Mouse (Mus musculus) urinary bladder, postnatal 14 days (tissue): ENCODE measurements around the gene Gnaq.
"Not testable (repeated sequence)": the region's sequence is repeated elsewhere in the genome, so short reads cannot be mapped to it uniquely, and the experiment has no call there.

Experiments
- DNase-seq: peaks from one replicate; pipeline ENCODE4 v3.0.0; 2021; ENCODE audit warnings: low spot score

Gene Gnaq

DNA sequence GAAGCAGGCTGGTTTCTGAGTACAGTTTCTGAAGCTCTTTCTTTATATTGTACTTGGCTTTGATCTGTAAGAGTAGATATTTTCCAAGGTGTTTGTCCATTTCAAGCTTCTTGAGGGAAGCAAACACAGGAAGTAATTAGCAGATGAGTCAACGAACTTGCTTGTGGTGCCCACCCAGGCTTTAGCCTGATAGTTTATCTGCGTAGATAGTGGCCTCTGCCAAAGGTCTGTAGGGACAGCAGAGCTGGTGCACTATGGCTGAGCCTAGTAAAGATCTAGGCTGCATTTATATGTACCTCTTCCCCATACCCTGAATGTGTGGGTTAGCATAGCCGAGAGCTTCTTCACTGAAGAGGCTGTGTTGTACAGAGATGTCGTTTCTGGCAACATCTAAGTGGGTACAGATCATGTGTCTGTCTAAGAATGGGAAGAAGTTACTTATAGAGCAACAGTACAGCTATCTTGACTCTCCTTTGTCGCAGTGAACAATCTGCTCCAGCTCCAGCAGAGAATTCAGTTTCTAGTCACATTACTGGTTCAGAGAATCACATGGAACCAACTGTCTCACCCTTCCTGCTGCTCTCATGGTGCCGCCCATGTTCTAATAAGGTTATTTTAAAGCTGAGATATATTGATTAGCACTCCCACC lies 127.3 kb downstream of the Gnaq start:
- DNase-seq, result no peak

- DNase-seq, result no peak
Observed at GRCm38 (mm10) chr19:16260435-16260832, 127.8 kb downstream of the Gnaq start.

DNA sequence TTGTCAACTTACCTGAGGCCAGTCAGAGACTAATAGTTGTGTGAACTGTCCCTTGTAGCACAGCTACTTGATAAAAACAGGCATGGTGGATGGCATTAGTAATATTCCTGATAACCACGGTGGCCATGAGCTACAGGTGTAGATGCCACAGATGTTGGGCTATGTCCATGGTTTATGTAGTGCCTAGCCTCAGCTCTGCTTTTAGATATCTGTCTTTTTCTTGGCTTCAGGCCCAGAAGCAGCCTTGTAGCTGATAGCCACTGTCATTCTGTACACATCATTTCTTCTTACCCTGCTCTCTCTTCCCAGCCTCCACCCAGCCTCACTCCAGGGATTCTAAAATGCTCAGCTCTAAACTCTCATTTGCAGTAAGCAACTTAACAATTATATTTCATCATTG lies 128.3 kb downstream of the Gnaq start:
- DNase-seq, result no peak

DNA sequence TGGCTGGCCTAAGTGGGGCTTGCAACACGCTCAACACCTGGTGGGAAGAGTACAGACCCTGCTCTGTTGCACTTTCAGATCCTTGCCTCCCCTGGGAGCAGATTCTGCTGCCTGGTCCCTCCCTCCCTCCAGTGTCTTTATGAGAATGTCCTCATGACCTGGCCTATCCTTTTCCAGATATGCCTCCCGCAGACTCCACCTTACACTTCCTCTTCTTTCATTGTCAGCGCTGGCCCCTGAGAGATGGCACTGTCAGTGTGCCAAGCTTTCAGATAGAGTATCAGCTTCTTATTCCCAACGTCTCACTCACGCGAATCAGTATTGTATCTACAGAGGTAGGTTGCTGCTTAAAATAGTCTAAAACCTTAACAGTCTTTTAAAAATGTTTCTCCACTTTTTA lies 129.0 kb downstream of the Gnaq start:
- DNase-seq, result no peak

DNA sequence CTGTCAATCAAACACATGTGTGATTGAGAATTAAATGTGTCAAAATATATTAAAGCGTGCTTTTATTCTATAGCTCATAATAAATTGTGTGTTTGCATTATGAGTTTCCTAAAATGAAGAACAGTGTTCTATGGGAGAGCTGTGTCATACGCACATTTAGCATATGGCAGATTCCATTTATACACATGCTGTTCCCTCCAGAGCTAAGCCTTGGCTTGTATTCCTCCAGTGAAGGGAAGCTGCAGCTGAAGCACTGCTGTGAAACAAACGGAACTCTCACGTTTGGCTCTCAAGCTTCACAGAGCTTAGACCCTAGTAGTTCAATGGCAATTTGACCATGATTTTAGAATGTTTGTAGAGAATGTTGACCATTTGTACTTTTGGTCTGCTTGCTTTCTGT lies 129.7 kb downstream of the Gnaq start:
- DNase-seq, result no peak

DNA sequence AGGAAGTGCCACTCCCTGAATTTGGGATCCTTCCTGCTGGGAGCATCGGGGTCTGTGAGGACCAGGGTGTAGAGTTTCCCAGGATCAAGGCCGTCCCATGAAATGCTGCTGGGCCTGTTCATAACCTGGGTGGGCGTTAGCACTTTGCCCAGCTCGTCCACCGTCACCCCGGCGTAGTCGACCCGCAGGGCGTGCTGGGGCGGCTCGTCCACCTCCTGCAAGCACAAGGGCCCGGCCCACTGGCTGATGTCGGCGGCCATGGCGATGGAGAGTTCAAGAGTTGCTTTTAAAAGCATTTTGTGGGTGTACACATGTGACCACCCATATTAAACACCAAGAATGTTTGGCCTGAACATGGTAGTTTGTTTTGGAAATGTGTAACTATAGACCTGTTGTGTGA lies 134.7 kb downstream of the Gnaq start:
- DNase-seq, result not testable (repeated sequence)

DNA sequence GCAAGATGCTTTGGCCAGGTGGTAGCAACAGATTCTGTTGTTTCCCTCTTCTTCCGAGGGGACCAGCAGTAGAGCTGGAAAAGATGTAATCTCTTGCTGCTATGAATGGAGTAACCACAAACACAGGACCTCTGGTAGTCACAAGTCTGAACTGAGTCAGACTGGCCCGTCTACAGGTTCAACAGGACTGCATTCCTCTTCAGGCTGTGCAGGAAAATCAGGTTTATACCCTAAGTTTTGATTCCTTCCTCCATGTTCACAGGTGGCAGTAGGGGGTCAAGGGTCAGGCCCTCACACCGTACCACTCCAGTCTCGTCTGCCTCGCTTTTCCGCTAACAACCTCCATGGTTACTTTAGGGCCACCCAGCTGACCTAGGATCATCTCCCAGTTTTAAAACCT lies 137.6 kb downstream of the Gnaq start:
- DNase-seq, result peak; percentile 76

- no peak for DNase-seq
Observed at GRCm38 (mm10) chr19:16271002-16271401, 138.4 kb downstream of the Gnaq start.

DNA sequence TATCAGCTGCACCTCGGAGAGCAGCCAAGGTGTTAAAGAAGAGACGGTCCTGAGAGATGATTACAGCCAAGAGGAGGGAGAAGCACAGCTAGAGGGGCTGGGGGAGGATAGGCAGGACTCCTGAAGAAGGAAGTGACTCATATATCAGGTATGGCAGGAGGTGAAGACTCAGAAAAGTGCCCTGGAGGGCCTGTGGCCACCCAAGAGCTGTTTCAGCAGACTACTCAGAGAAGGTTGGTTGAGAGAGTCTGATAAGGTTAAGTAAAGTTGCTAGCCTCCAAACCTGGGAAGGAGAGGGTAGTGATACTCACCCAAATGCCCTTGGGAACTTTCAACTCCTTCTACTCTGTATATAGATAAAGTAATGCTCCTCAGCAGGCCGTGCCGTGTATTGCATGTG lies 140.4 kb downstream of the Gnaq start:
- no peak for DNase-seq

- no peak for DNase-seq
Observed at GRCm38 (mm10) chr19:16280231-16280630, 147.6 kb downstream of the Gnaq start.

- no peak for DNase-seq
Observed at GRCm38 (mm10) chr19:16285051-16286028, 152.7 kb downstream of the Gnaq start.

GRCm38 (mm10) chr19:16286451-16287175 lies 154.0 kb downstream of the Gnaq start:
- no peak for DNase-seq

DNA sequence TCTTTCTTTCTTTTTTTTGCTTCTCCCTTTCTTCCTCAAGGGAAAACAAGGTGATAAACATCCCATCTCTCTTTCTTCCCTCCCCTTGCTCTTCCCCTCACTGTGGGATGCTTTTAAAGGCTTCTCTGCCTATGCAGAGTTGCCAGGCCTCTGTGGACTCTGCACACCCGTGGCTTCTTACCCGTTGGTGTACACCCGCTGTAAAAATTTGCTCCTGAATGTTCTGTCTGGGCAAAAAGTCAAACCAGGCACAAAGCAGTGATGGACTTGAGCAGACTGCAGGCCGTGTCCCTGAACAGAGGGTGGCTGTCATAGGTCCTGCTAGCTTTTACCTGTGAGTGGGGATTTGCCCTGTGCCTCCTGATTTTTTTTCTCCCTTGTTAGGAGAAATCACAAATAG lies 154.7 kb downstream of the Gnaq start:
- no peak for DNase-seq

DNA sequence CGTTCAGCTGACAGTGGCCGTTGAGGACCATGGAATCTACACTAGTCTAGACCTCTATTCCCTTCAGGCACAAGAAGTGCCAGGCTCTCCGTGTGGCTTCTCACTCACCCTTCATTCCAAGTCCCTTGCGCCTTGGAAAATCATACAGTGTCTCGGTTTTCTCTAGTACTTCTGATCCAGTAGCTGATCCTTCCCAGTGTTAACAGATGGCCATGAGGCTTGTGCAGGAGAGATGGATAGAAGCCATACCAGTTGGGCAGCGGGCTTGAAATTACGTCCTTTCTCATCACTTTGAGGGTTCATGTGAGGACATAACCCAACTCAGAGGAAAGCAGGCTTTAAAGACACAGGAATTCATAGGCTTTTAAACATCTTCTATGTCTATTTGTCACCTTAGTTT lies 155.3 kb downstream of the Gnaq start:
- DNase-seq, result no peak

- DNase-seq, result no peak
Observed at GRCm38 (mm10) chr19:16291088-16291487, 158.5 kb downstream of the Gnaq start.

GRCm38 (mm10) chr19:16292056-16292608 lies 159.5 kb downstream of the Gnaq start:
- DNase-seq, result no peak

GRCm38 (mm10) chr19:16292978-16293377 lies 160.3 kb downstream of the Gnaq start:
- DNase-seq, result no peak

DNA sequence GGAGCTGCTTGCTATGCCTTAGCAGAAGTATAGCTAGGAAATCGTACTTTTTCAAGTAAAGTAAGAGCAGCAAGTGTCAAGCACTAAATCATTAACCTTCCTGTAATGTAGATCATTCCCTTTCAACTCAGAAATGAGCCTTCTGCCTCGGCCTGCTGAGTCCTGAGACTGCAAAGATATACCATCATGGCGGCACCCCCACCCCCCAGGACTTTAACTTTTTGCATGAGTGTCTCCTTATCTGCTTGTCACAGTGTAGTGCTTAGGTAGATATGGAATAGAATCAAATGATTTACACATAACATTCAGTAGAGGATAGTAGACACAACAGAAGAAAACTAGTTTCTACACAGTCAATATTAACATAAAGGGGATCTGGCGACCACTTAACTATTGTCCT lies 167.8 kb downstream of the Gnaq start:
- DNase-seq, result no peak

GRCm38 (mm10) chr19:16301336-16301735 lies 168.7 kb downstream of the Gnaq start:
- DNase-seq, result no peak

DNA sequence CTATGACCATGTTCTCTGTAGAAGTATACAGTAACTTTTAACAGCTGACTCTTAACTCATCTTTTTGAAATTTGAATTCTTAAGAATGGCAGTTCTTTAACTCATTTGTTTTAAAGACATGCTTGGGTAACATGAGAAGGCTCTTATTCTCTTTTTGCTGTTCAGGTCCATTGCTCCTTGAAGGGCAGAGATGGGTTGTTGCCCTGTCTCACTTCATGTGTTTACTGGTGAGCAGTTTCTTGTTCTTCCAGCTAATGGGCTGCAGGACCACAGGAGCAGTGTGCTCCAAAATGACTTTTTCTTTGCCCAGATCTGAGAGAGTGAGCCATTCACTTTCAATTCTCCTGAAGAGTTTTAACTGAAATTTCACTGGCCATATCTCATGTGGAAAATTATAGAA lies 176.4 kb downstream of the Gnaq start:
- no peak for DNase-seq

DNA sequence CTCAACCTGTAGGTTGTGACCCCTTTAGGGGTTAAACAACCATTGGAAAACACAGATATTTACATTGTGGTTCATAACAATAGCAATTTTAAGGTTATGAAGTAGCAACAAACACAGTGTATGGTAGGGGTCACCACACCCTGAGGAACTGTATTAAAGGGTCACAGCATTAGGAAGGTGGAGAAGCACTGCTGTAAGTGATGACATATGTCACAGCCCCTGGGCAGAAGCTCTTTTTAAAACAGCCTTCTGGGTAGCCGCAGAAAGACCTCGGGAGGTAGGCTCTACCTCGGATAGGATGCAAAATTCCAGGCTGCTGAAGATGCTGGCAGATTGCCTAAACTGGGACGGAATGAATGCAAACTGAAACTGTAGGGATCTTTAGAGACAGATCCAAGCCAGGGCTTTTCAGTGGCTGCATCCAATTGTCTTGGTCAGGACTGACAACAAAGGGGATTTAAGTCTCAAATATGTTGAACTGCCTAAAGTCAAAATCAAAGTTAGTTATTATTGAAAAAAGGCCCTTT lies 181.7 kb downstream of the Gnaq start:
- no peak for DNase-seq

GRCm38 (mm10) chr19:16315525-16315924 lies 182.9 kb downstream of the Gnaq start:
- DNase-seq, result no peak
